Mouse (Mus musculus) midbrain, embryonic 14.5 days (tissue): Measurements from ENCODE around the gene C1qtnf7. TPM values are rescaled to one million over a fixed set of nuclear protein-coding genes. Genes with fewer than 3 reads are reported as not detected.

ENCODE experiments used
- ATAC-seq: fragments of 200-750 bp; cut with Nextera tagmentation; 2 replicates; pipeline ENCODE4 v1.8.0; 2017; ENCODE audit warnings: moderate number of reproducible peaks, moderate library complexity; ENCODE audit not compliant: low FRiP score, low TSS enrichment
- DNase-seq: peaks from one replicate; pipeline ENCODE4 v3.0.0-alpha.2; 2015
- H3K27ac ChIP-seq: fragments of 300-500 bp; sonication (generic); replicated peaks from 2 replicates; pipeline ENCODE4 v1.5.1; 2014; ENCODE audit warnings: mild to moderate bottlenecking, low read depth, low read length, moderate library complexity
- H3K27me3 ChIP-seq: fragments of 300-500 bp; sonication (generic); 2 replicates; pipeline ENCODE4 v1.6.1; 2014; ENCODE audit warnings: low read length, control low read depth, mixed read lengths; ENCODE audit not compliant: control insufficient read depth, insufficient read depth
- H3K36me3 ChIP-seq: fragments of 300-500 bp; sonication (generic); 2 replicates; pipeline ENCODE4 v1.6.1; 2014; ENCODE audit warnings: low read length, control low read depth; ENCODE audit not compliant: control insufficient read depth, insufficient read depth
- H3K4me1 ChIP-seq: fragments of 300-500 bp; sonication (generic); 2 replicates; pipeline ENCODE4 v1.6.1; 2014; ENCODE audit warnings: mild to moderate bottlenecking, antibody characterized with exemption, low read length, control low read depth; ENCODE audit not compliant: control insufficient read depth, insufficient read depth
- H3K4me2 ChIP-seq: fragments of 300-500 bp; sonication (generic); 2 replicates; pipeline ENCODE4 v1.6.1; 2014; ENCODE audit warnings: mild to moderate bottlenecking, low read length, moderate library complexity
- H3K4me3 ChIP-seq: fragments of 300-500 bp; sonication (generic); replicated peaks from 2 replicates; pipeline ENCODE4 v1.5.1; 2014; ENCODE audit warnings: low read depth, low read length
- H3K9ac ChIP-seq: fragments of 300-500 bp; sonication (generic); replicated peaks from 2 replicates; pipeline ENCODE4 v1.6.1; 2014; ENCODE audit warnings: mild to moderate bottlenecking, low read length, moderate library complexity
- H3K9me3 ChIP-seq: fragments of 300-500 bp; sonication (generic); 2 replicates; pipeline ENCODE4 v1.6.1; 2016; ENCODE audit warnings: low read length, control low read depth, mixed read lengths; ENCODE audit not compliant: control insufficient read depth
- WGBS: fragments of 180-500 bp; shearing (Covaris S2); extraction: QIAGEN DNeasy Blood & Tissue Kit; methylation state at CpG from one replicate; pipeline ENCODE4 v1.1.7; 2014; 5-methylcytosine and 5-hydroxymethylcytosine counted together
- polyA plus RNA-seq: library from polyadenylated mRNA; unstranded; fragments of >200 nt; fragmentation: Nextera tagmentation; extraction: Ambion mirVana; gene quantifications from 2 replicates; pipeline ENCODE4 v1.2.1, GENCODE M21; 2014

The C1qtnf7 gene
- polyA plus RNA-seq, 1 experiment from 2014 or later = 2.1 TPM

DNA sequence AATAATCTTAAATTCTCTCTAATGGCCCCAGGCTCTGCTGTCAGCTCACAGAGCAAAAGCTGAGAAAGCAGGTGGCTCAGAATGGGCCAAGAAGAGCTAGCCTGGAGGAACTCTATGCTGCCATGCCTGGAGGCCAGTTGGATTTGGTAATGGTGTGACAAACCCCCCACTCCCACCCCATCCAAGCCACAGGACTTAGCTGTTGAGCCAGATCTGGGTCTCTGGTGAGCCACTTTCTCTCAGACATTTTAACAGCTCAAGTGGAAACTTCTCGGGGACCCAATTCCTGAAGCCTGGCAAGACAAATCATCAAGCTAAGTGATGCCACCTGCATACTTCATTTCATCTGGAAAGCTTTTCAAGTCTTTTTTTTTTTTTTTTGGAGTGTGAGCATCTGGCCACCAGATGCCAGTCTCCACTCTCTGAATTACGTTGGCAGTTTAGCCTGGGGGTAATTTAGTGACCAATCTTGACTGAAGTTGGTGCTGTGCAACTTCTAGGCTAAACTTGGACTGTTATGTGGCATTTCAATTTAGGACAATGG, 11.0 kb upstream of the C1qtnf7 start:
- no peak overlapping the region for H3K4me2 ChIP-seq
- H3K27me3 ChIP-seq = no peaks in the 10 kb centered on the region
- WGBS = 82% methylated on average over 2 of the region's 2 CpGs
- DNase-seq (no peak), ATAC-seq (no peak)
- H3K4me3 ChIP-seq = no peak overlapping the region
- no peak overlapping the region for H3K27ac ChIP-seq
- no peaks in the 10 kb centered on the region for H3K36me3 ChIP-seq
- H3K9ac ChIP-seq = no peak overlapping the region
- H3K4me1 ChIP-seq = no peaks in the 10 kb centered on the region
- H3K9me3 ChIP-seq = no peaks in the 10 kb centered on the region

DNA sequence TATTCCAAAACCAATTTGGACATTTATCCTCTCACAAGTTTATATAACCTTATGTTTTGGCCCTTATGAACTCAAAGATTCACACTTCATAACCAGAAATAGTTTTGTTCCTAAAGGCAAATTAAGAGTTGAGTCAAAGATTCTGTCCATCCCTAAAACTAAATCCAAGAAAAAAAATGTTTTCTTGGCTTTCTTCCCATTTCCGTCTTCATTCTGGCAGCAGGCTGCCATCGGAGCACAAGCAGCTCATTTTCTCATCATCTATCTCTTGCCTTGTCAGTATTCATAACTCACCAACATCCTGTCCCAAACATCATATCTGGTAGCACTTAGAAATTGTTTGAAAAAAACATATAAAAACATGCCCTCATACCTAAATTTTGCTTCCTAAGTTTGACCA, 6.9 kb upstream of the C1qtnf7 start:
- Histone ChIP-seq H3K27ac (no peak overlapping the region), H3K36me3 (no peaks in the 10 kb centered on the region), H3K9ac (no peak overlapping the region), H3K27me3 (no peaks in the 10 kb centered on the region), H3K9me3 (no peaks in the 10 kb centered on the region), H3K4me3 (no peak overlapping the region), H3K4me2 (no peak overlapping the region), H3K4me1 (no peaks in the 10 kb centered on the region)
- DNase-seq = no peak
- no peak for ATAC-seq
- 94% methylated on average over 2 of the region's 2 CpGs for WGBS

DNA sequence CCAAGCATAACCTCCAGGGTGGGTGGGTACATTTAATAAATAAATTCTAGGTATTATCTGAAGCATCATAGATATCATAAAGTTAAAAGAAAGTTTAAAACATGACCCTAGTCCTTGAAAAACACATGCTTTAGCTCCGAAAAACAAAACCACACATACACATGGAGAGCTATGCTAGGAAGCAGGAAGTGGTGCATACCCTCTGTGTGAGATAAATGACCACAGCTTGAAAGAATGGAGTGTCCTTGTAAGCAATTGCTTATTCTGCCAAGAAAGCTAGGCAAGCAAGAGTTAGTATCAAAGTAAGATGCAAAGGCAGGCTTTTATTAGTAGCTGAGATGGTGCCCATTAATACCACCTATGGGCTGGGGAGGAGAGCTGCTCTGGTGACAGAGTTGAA, 6.4 kb upstream of the C1qtnf7 start:
- 90% methylated on average over 1 of the region's 1 CpGs for WGBS

DNA sequence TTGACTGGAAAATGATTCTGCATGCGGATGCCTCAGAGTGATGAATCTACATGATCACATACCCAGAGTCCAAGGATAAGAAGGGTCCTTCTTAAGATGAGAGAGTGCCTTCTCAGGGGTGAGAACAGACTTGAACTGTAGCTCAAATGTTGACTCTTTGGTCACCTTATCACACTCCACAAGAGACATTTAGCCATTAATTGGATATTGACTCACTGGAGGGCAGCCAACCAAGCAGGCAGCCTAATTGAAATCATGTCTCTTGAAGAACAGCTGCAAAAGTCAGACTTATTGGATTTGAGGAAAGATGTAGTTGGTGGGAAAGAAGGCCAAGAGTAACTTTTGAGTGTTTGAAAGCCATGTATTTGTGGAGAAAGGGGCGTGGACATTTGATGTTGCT, 4.2 kb upstream of the C1qtnf7 start:
- Histone ChIP-seq H3K9me3 (no peaks in the 10 kb centered on the region), H3K4me3 (no peak overlapping the region), H3K27me3 (no peaks in the 10 kb centered on the region), H3K36me3 (no peaks in the 10 kb centered on the region), H3K4me1 (no peaks in the 10 kb centered on the region), H3K4me2 (no peak overlapping the region), H3K9ac (no peak overlapping the region), H3K27ac (no peak overlapping the region)
- DNase-seq = no peak
- ATAC-seq = no peak
- 94% methylated on average over 2 of the region's 2 CpGs for WGBS

More for the DNA sequence above, 6.4 kb upstream of the C1qtnf7 start:
- Histone ChIP-seq H3K9me3 (no peaks in the 10 kb centered on the region), H3K4me2 (no peak overlapping the region), H3K4me3 (no peak overlapping the region), H3K9ac (no peak overlapping the region), H3K36me3 (no peaks in the 10 kb centered on the region), H3K27me3 (no peaks in the 10 kb centered on the region), H3K27ac (no peak overlapping the region), H3K4me1 (no peaks in the 10 kb centered on the region)
- ATAC-seq = no peak
- DNase-seq = no peak

DNA sequence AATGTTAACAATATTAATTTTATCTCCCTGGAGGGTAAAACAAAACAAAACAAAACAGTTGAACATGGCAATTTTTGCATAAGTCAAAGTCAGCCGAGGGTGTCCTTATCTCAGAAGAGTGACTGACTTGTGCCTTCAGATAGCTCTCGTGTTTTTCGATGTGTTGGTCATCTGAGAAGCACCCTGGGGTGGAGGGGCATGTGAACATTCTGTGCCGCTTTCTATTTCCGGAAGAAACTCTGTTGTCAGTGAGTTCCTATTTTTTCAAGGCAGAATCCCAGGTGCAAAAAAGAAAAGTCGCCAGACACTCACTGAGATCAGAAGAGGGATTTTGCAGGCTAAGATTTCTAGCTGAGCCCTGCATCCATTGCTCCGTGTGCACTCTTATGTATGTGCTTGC, 1.2 kb downstream of the C1qtnf7 start:
- H3K4me3 ChIP-seq = no peak overlapping the region
- H3K9ac ChIP-seq = no peak overlapping the region
- WGBS = 84% methylated on average over 7 of the region's 7 CpGs
- H3K27ac ChIP-seq = no peak overlapping the region
- H3K9me3 ChIP-seq = no peaks in the 10 kb centered on the region
- no peaks in the 10 kb centered on the region for H3K36me3 ChIP-seq
- DNase-seq (no peak), ATAC-seq (no peak)
- no peaks in the 10 kb centered on the region for H3K27me3 ChIP-seq
- no peak overlapping the region for H3K4me2 ChIP-seq
- H3K4me1 ChIP-seq = no peaks in the 10 kb centered on the region

DNA sequence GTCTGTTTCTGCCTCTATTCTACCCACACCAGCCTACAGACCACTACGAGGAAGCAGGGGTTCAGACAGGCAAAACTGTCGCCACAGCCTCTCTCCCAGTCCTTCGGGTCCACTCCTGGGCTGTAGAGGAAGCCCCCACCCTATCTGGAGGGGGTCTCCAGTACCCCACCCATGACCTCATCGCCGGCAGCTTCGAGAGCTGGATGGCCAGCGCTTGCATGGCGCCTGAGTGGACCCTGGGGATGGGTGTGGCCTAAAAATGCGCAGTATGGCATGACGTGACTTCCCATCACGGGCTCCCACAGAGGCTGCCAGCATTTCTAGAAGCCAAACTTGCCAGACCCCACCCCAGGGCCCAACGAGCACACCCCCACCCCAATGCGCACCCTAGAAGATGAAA, 2.0 kb downstream of the C1qtnf7 start:
- H3K4me2 ChIP-seq = no peak overlapping the region
- H3K9ac ChIP-seq = no peak overlapping the region
- ATAC-seq (no peak), DNase-seq (no peak)
- H3K4me1 ChIP-seq = no peaks in the 10 kb centered on the region
- no peaks in the 10 kb centered on the region for H3K27me3 ChIP-seq
- no peak overlapping the region for H3K27ac ChIP-seq
- 88% methylated on average over 13 of the region's 13 CpGs for WGBS
- H3K36me3 ChIP-seq = no peaks in the 10 kb centered on the region
- H3K9me3 ChIP-seq = no peaks in the 10 kb centered on the region
- H3K4me3 ChIP-seq = no peak overlapping the region

DNA sequence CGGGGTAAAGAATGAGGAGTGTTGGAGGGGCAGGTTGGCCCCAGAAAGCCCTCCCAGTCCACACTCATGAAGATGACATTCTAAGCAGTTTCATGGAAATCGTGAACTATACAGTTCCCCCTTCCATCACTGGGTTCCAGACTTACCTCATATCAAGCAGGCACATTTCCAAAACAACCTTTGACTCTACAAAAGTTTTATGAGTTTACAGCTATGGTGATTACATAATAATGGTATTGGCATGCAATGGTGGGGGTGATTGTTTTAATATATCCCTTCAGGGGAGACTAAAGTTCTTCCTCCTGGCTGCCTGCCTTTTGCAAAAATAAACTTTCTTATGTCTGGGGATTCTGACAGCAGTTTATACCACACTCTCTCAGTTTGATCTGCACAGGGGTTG, 4.6 kb downstream of the C1qtnf7 start:
- Histone ChIP-seq H3K27ac (no peak overlapping the region), H3K4me3 (no peak overlapping the region), H3K9ac (no peak overlapping the region), H3K9me3 (no peaks in the 10 kb centered on the region), H3K36me3 (no peaks in the 10 kb centered on the region), H3K4me2 (no peak overlapping the region), H3K4me1 (no peaks in the 10 kb centered on the region), H3K27me3 (no peaks in the 10 kb centered on the region)
- 88% methylated on average over 2 of the region's 2 CpGs for WGBS
- DNase-seq (no peak), ATAC-seq (no peak)

DNA sequence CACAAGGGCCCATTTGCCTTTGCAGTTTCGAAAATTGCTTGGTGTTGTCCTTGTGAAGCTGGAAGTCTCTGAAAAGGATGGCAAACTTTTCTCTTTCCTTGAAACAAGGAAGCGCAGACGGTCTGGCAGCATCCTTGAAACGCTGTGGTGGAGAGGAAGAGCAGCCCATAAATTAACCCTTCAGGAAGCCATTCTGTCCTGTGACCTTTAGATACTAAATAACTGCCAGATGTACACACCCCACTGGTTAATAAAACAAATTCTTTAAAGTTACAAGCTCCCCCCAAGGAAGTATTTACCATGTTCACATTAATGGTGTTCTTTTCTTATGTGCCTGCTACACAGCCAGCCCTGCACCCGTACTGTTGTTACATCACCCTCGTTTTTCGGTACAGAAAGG, 6.0 kb downstream of the C1qtnf7 start:
- no peak for ATAC-seq
- Histone ChIP-seq H3K9me3 (no peaks in the 10 kb centered on the region), H3K36me3 (no peaks in the 10 kb centered on the region), H3K27ac (no peak overlapping the region), H3K9ac (no peak overlapping the region), H3K4me2 (no peak overlapping the region), H3K27me3 (no peaks in the 10 kb centered on the region), H3K4me1 (no peaks in the 10 kb centered on the region), H3K4me3 (no peak overlapping the region)
- DNase-seq = no peak
- 84% methylated on average over 7 of the region's 7 CpGs for WGBS

DNA sequence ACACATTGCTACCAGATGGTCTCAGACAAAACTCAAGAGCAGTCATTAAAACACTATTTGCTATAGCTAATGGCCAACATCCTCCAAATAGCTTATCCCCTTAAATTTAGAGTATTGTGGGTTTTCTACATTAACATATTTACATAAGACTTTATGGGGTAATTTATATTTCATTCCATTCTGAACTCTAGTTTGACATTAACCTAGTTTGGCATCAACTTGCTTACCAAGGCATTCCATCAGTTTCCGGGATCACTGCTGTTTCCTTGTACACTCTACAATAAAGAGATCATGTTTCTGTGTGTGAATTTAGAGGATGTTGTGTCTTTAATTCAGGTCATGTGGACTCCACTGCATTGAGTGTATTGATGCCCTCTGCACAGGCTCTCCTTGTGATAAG, 7.5 kb downstream of the C1qtnf7 start:
- no peak for ATAC-seq

More for the DNA sequence above, 7.5 kb downstream of the C1qtnf7 start:
- WGBS = 98% methylated on average over 1 of the region's 1 CpGs
- Histone ChIP-seq H3K9me3 (no peaks in the 10 kb centered on the region), H3K4me1 (no peaks in the 10 kb centered on the region), H3K9ac (no peak overlapping the region), H3K27ac (no peak overlapping the region), H3K4me2 (no peak overlapping the region), H3K36me3 (no peaks in the 10 kb centered on the region), H3K4me3 (no peak overlapping the region), H3K27me3 (no peaks in the 10 kb centered on the region)
- DNase-seq = no peak
